Mouse (Mus musculus): ENCODE results near the gene Sec1. TPM values are rescaled to one million over a fixed set of nuclear protein-coding genes. Genes with fewer than 3 reads are reported as not detected.

The Sec1 gene
- polyA plus RNA-seq, 1 experiment, result not detected

GRCm38 (mm10) chr7:45642083-45642482 lies 52.1 kb downstream of the Sec1 start:
- Histone ChIP-seq H3K4me3 (replicated peaks) (no peak overlapping the region), H3K36me3 (ENCODE audit: control insufficient read depth) (no peaks in the 10 kb centered on the region), H3K4me1 (ENCODE audit: control insufficient read depth) (peaks cover 16% of the 10 kb centered on the region), H3K27me3 (ENCODE audit: control insufficient read depth) (peaks cover 25% of the 10 kb centered on the region), H3K9me3 (ENCODE audit: control insufficient read depth, low read length) (no peaks in the 10 kb centered on the region)
- TF ChIP-seq TAL1 (IDR thresholded peaks at IDR 0.05; ENCODE audit: low read length), result no peak
- TF ChIP-seq GATA1 (IDR thresholded peaks at IDR 0.05; ENCODE audit: low read length), result no peak

GRCm38 (mm10) chr7:45641391-45642040 lies 52.7 kb downstream of the Sec1 start:
- H3K4me3 ChIP-seq (replicated peaks), result no peak overlapping the region
- TF ChIP-seq GATA1 (IDR thresholded peaks at IDR 0.05; ENCODE audit: low read length) (no peak), TAL1 (IDR thresholded peaks at IDR 0.05; ENCODE audit: low read length) (no peak)
- H3K9me3 ChIP-seq (ENCODE audit: control insufficient read depth, low read length), result no peaks in the 10 kb centered on the region
- H3K4me1 ChIP-seq (ENCODE audit: control insufficient read depth), result peaks cover 16% of the 10 kb centered on the region
- H3K27me3 ChIP-seq (ENCODE audit: control insufficient read depth), result peaks cover 25% of the 10 kb centered on the region
- no peaks in the 10 kb centered on the region for H3K36me3 ChIP-seq (ENCODE audit: control insufficient read depth)

- H3K27me3 ChIP-seq (ENCODE audit: control insufficient read depth), result peaks cover 25% of the 10 kb centered on the region
- no peaks in the 10 kb centered on the region for H3K36me3 ChIP-seq (ENCODE audit: control insufficient read depth)
- no peak overlapping the region for H3K4me3 ChIP-seq (replicated peaks)
- TF ChIP-seq TAL1 (IDR thresholded peaks at IDR 0.05; ENCODE audit: low read length) (no peak), GATA1 (IDR thresholded peaks at IDR 0.05; ENCODE audit: low read length) (no peak)
- H3K9me3 ChIP-seq (ENCODE audit: control insufficient read depth, low read length), result no peaks in the 10 kb centered on the region
- peaks cover 16% of the 10 kb centered on the region for H3K4me1 ChIP-seq (ENCODE audit: control insufficient read depth)
Observed at GRCm38 (mm10) chr7:45640191-45640957, 53.8 kb downstream of the Sec1 start.

GRCm38 (mm10) chr7:45639561-45640027 lies 54.6 kb downstream of the Sec1 start, which contains the start of gene Mamstr:
TSS of gene Mamstr (plus strand) at chr7:45639977.
- Histone ChIP-seq H3K27me3 (ENCODE audit: control insufficient read depth) (peaks cover 22% of the 10 kb centered on the region), H3K4me1 (ENCODE audit: control insufficient read depth) (peaks cover 16% of the 10 kb centered on the region), H3K4me3 (replicated peaks) (no peak within 1 kb of the TSS), H3K36me3 (ENCODE audit: control insufficient read depth) (no peaks in the 10 kb centered on the region), H3K9me3 (ENCODE audit: control insufficient read depth, low read length) (0 out of 2 replicates have a peak, but pooled peaks cover 2% of the 10 kb centered on the region)
- TF ChIP-seq GATA1 (IDR thresholded peaks at IDR 0.05; ENCODE audit: low read length) (no peak), TAL1 (IDR thresholded peaks at IDR 0.05; ENCODE audit: low read length) (no peak)

- Histone ChIP-seq H3K9me3 (ENCODE audit: control insufficient read depth, low read length) (0 out of 2 replicates have a peak, but pooled peaks cover 2% of the 10 kb centered on the region), H3K4me1 (ENCODE audit: control insufficient read depth) (peaks cover 11% of the 10 kb centered on the region), H3K36me3 (ENCODE audit: control insufficient read depth) (no peaks in the 10 kb centered on the region), H3K27me3 (ENCODE audit: control insufficient read depth) (peaks cover 14% of the 10 kb centered on the region), H3K4me3 (replicated peaks) (no peak overlapping the region)
- no peak for TF ChIP-seq GATA1 (IDR thresholded peaks at IDR 0.05; ENCODE audit: low read length)
- TF ChIP-seq TAL1 (IDR thresholded peaks at IDR 0.05; ENCODE audit: low read length), result no peak
Observed at GRCm38 (mm10) chr7:45638623-45639401, 55.4 kb downstream of the Sec1 start.

- H3K9me3 ChIP-seq (ENCODE audit: control insufficient read depth, low read length), result 0 out of 2 replicates have a peak, but pooled peaks cover 2% of the 10 kb centered on the region
- TF ChIP-seq TAL1 (IDR thresholded peaks at IDR 0.05; ENCODE audit: low read length), result no peak
- TF ChIP-seq GATA1 (IDR thresholded peaks at IDR 0.05; ENCODE audit: low read length), result no peak
- H3K4me3 ChIP-seq (replicated peaks), result no peak overlapping the region
- peaks cover 8% of the 10 kb centered on the region; the same call in 1 of the 2 replicates for H3K27me3 ChIP-seq (ENCODE audit: control insufficient read depth)
- H3K4me1 ChIP-seq (ENCODE audit: control insufficient read depth), result no peaks in the 10 kb centered on the region; the same call in 1 of the 2 replicates
- no peaks in the 10 kb centered on the region for H3K36me3 ChIP-seq (ENCODE audit: control insufficient read depth)
Observed at GRCm38 (mm10) chr7:45637710-45638109, 56.5 kb downstream of the Sec1 start.

- H3K9me3 ChIP-seq (ENCODE audit: control insufficient read depth, low read length), result 0 out of 2 replicates have a peak, but pooled peaks cover 2% of the 10 kb centered on the region
- H3K4me3 ChIP-seq (replicated peaks), result no peak overlapping the region
- H3K4me1 ChIP-seq (ENCODE audit: control insufficient read depth), result no peaks in the 10 kb centered on the region
- no peaks in the 10 kb centered on the region for H3K36me3 ChIP-seq (ENCODE audit: control insufficient read depth)
- no peak for TF ChIP-seq GATA1 (IDR thresholded peaks at IDR 0.05; ENCODE audit: low read length)
- TF ChIP-seq TAL1 (IDR thresholded peaks at IDR 0.05; ENCODE audit: low read length), result no peak
- H3K27me3 ChIP-seq (ENCODE audit: control insufficient read depth), result peaks cover 9% of the 10 kb centered on the region
Observed at GRCm38 (mm10) chr7:45635711-45636688, 58.2 kb downstream of the Sec1 start.
